Mouse (Mus musculus): ENCODE measurements around the gene Gmeb2.
A peak's percentile ranks its signal among the peaks of the same experiment; 100 is the strongest.

Gmeb2 gene

DNA sequence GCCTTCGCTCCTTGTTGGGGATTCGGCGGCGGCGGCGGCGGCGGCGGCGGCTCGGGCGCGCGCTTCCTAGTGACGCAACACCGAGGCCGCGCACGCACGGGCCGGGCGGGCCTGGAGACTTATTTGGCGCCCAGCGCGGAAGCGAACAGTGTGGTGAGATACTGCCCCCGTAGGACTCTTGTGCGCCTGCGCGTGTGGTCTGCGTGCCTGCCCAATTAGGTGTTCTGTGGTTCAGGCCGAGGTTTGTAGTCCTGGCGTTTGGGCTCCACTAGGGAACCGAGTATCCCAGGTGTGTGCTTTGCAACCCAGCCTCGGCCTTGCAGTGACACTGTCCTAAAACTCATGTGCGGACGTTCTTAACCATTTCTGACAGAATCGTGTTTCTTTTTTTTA is at the start of gene Gmeb2:
Gene Gmeb2 (minus strand): TSS at position 78 of the 393 bp plus-strand sequence.
- peak; percentile 96 for DNase-seq (ENCODE audit: low spot score)

- DNase-seq (ENCODE audit: low spot score): peak; percentile 64
Observed at GRCm38 (mm10) chr2:181334023-181334422, 46.2 kb upstream of the Gmeb2 start.

- DNase-seq (ENCODE audit: low spot score): no peak
Observed at GRCm38 (mm10) chr2:181332542-181332941, 44.7 kb upstream of the Gmeb2 start.

GRCm38 (mm10) chr2:181326098-181326497 is 38.3 kb upstream of the Gmeb2 start:
- no peak for DNase-seq (ENCODE audit: low spot score)

GRCm38 (mm10) chr2:181322136-181322535 is 34.3 kb upstream of the Gmeb2 start:
- DNase-seq (ENCODE audit: low spot score): no peak

GRCm38 (mm10) chr2:181320103-181320499 is 32.3 kb upstream of the Gmeb2 start:
- no peak for DNase-seq (ENCODE audit: low spot score)

- peak; percentile 82 for DNase-seq (ENCODE audit: low spot score)
Observed at GRCm38 (mm10) chr2:181319248-181320102, 31.6 kb upstream of the Gmeb2 start, which contains the start of gene Rtel1. Rtel1 (plus strand) TSS chr2:181319739.

- no peak for DNase-seq (ENCODE audit: low spot score)
Observed at GRCm38 (mm10) chr2:181314080-181314810, 26.4 kb upstream of the Gmeb2 start, which contains the start of gene Stmn3. Stmn3 (minus strand) TSS chr2:181314500.

DNA sequence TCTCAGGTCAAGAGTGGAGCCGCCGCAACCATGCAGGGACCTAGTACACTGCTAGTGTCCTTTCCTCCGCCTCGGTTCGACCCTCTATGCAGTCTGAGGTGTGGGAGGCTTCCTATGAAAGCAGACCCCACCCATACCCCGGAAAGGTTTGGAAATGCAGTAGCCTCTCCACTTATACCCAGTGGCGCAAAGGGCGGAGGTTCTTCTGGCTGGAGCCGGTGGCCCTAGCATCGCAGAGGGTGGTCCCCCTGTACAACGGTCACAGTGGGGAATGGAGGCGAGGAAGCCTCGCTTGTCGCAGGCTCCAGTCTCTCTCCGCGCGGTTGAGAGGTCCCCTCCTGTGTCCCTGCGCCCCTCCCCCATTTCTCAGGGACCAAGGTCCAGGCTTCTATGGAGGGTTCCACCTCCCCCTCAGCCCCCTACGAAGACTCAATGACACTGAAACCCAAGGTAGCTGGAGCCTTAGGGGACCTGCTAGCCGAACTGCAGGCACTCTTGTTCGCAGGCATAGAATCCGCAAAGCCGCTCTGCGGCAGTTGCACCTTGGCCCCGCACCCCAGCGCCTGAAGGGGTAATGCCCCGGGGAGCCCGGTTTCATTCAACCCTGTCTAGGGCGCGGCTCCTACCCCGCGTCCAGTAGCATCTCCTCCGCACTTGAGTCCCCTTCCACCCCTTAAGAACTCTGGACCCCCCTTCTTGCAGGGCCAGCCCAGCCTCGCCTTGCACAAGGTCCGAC is 25.7 kb upstream of the Gmeb2 start:
- no peak for DNase-seq (ENCODE audit: low spot score)

DNA sequence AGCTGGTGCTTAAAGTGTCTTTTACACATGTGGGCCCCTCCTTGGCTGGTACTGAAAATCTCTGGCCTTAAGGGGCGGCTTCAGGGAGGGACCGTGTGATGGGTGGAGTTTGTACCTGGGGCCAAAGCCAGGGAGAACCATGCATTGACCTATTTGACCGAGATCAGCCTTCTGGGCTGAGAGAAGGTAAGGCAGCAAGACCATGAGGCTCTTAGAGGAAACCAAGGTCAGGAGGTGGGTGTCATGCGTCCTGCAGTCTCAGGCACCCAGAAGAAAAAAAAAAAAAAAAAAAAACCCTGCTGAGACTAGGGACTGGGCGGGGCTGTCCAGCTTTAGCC is 25.1 kb upstream of the Gmeb2 start:
- DNase-seq (ENCODE audit: low spot score): no peak

DNA sequence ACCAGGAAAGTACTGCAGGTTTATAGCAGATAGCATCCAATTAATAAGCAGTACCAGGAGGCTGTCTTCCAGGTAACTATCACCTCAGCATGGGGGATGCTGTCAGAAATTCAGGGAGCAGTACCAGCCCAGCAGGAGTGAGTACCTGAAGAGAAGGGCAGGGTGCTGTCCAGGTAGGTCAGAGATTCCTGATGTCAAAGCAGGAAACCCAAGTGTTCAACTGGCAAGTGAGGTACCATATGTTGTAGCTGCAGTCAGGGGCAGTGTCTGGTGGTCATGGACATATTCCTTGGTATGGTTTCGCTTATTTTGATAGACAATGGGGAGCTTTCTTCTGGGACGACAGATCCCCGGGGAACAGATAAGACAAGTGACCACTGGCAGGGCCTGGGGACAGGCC is 24.6 kb upstream of the Gmeb2 start:
- DNase-seq (ENCODE audit: low spot score): no peak

GRCm38 (mm10) chr2:181307144-181307804 is 19.4 kb upstream of the Gmeb2 start:
- peak; percentile 53 for DNase-seq (ENCODE audit: low spot score)

DNA sequence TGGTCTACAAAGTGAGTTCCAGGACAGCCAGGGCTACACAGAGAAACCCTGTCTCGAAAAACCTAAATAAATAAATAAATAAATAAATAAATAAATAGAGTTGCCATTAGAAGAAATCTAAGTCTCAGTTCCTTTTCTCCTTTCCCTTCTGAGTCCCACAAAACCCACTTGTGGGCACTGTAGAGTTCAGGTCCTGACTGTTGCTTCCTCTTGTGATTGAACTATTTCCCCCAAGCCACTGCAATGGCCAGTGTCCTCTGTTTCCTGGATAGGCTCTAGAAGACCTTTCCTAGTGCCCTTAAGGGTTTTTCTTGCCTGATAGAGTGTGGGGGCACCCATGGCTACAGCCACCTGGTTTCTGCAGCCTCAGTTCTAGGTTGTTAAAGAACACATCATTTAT is 17.1 kb upstream of the Gmeb2 start:
- DNase-seq (ENCODE audit: low spot score): no peak

GRCm38 (mm10) chr2:181302041-181302440 is 14.2 kb upstream of the Gmeb2 start:
- DNase-seq (ENCODE audit: low spot score): no peak

GRCm38 (mm10) chr2:181290937-181291336 is 3.1 kb upstream of the Gmeb2 start:
- no peak for DNase-seq (ENCODE audit: low spot score)

DNA sequence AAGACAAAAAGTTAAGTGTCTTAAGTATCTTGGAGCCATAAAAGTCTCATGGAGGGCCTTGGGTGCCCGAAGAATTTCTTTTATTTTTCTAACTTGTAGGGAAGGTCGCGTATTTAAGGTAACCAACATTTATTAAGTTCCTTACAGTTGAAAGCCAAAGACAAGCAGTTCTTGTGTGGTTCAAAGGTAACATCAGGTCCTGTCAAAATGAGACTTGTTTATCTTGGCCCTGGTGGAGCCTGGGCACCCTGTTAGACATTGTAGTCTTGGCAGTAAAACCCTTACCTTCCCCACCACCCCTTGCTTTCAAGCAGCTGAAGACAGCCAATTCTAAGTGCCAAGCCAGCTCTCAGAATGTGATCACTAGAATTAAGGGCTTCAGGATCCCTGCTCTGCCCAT is 856 bp upstream of the Gmeb2 start:
- no peak for DNase-seq (ENCODE audit: low spot score)

DNA sequence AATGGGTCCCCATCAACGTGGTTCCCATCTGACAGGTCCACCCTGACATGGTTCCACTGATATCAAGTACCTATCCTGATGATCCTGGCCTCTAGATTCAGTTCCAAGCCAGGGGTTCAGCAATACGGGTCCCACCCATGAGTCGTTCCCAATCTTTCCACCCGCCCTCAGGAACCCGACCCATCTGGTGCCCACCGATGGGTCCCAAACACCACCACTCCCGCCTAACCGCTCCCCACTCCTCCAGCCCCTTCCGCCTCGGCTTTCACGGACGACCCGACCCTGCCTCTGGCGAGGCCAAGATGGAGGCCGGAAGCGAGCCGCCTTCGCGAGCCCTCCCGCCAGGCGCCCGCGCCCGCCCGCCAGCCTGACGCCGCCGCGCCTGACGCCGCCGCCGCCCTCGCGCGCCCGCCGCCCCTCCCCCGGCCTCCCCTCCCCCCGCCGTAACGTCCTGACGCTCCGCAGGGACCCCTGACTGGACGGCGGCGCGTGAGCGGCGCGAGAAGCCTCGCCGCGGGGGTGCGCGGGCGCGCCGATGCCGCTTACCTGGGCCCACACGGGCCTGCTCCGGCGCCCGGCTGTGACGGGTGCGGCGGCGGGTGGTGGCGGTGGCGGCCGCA is 387 bp downstream of the Gmeb2 start:
- DNase-seq (ENCODE audit: low spot score): peak; percentile 79

DNA sequence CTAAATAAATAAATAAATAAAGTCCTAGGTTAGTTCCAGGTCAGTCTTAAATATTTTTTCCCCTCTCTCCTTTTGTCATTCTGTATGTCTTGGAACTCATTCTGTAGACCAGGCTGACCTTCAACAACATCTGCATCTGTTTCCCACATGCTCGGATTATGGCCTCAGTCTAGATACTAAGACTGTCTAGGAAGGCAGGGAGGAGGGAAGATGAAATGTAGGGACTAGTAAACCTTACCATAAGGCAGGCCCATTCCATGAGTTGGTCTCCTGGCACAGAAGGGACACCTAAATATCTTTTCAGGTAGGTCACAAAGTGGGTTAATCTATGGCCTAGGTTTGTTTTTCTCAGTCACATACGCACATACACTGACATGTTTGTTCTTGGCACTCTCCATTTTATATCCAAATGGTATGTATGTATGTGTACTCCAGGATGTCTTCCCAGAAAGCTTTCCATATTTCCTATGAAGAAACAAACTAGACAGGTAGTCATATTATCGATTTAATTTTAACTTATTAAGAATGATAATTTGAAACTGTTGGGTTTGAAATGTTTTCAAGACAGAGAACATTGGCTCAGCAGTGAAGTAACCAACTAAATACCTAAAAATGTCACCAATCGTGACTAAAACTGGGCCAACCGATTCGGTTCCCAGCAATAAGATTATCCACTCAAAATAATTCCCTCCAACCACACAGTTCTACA is 1.1 kb downstream of the Gmeb2 start:
- no peak for DNase-seq (ENCODE audit: low spot score)

DNA sequence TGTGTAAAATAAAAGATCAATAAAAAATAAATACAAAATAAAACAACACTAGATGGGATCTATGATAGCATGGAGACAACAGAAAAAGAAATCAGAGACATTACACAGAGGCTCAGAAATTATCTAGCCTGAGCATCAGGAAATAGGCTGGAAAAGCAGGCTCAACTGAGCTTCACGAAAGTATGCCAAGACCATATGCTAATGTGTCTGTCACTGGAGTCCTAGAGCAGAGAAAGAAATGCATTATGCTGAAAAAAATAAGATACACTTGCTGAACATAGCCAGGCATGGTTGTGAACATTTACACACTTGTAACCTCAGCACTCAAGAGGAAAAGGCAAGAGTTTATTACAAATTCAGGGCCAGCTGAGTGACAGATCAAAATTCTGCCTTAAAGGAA is 7.9 kb downstream of the Gmeb2 start:
- DNase-seq (ENCODE audit: low spot score): no peak

DNA sequence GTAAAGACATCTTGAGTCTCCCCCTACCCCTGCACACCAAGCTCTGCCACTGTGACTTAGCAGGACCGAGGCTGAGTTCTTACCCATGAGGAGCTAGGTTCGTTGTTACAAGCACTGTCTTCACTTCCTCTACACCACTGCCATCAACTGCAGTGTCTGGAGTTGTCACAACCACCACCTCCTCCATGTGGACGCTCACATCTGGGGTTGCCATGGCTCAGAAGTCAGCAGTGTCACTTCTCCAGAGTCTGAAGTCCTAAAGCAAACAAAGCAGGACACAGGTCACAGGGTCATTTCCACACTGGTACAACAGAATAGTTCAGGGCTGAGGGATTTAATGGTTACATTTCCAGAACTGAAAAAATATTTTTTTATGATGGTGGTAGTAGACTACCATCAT is 10.0 kb downstream of the Gmeb2 start:
- no peak for DNase-seq (ENCODE audit: low spot score)

- peak; percentile 63 for DNase-seq (ENCODE audit: low spot score)
Observed at GRCm38 (mm10) chr2:181276766-181277165, 11.1 kb downstream of the Gmeb2 start.
